Comparison of ENCODE assay signal across 32 mouse cellular contexts in genomic region chr10:94850565-94850964, GRCm38 (mm10).
"Had no signal": no experiment of that assay in that cellular context is flagged by ENCODE, and none has a peak within 500 bp of the region (broad histone marks: within the 10 kb centered on the region; RNA-seq: fewer than 3 reads in every experiment).

No protein-coding gene starts in this region.

- H3K36me3 ChIP-seq: limb, embryonic 10.5 days; limb, embryonic 12.5 days; limb, embryonic 13.5 days; limb, embryonic 15.5 days; liver, embryonic 13.5 days; liver, embryonic 15.5 days; lung, embryonic 15.5 days; midbrain, embryonic 15.5 days; neural tube, embryonic 12.5 days had no signal

- H3K4me1 ChIP-seq: limb, embryonic 12.5 days; limb, embryonic 15.5 days; liver, embryonic 12.5 days; liver, embryonic 13.5 days; liver, embryonic 15.5 days; lung, embryonic 15.5 days; midbrain, embryonic 12.5 days; midbrain, embryonic 15.5 days had no signal

- H3K9ac ChIP-seq: limb, embryonic 12.5 days; limb, embryonic 13.5 days; limb, embryonic 15.5 days; liver, embryonic 12.5 days; liver, embryonic 13.5 days; liver, embryonic 14.5 days; liver, embryonic 15.5 days; lung, embryonic 14.5 days; lung, embryonic 15.5 days; midbrain, embryonic 12.5 days; midbrain, embryonic 13.5 days; midbrain, embryonic 15.5 days; neural tube, embryonic 12.5 days; neural tube, embryonic 13.5 days had no signal

- DNase-seq: left cerebral cortex, postnatal 4 days; liver; liver, embryonic 13.5 days; lung, adult 18-20 months; lung, adult 2 months; lung, embryonic 14.5 days; lung, postnatal 10 days; lung, postnatal 14 days; lung, postnatal 36 days; lung, postnatal 4 days; midbrain, embryonic 14.5 days had no signal

- H3K9me3 ChIP-seq: limb, embryonic 10.5 days; limb, embryonic 12.5 days; limb, embryonic 13.5 days; limb, embryonic 15.5 days; liver, embryonic 12.5 days; liver, embryonic 13.5 days; liver, embryonic 15.5 days; lung, embryonic 15.5 days; megakaryocyte, embryonic 14.5 days; midbrain, embryonic 10.5 days; midbrain, embryonic 12.5 days; midbrain, embryonic 13.5 days; midbrain, embryonic 15.5 days; neural tube, embryonic 12.5 days; neural tube, embryonic 13.5 days had no signal

- H3K4me3 ChIP-seq: limb, embryonic 10.5 days; limb, embryonic 12.5 days; limb, embryonic 13.5 days; limb, embryonic 15.5 days; liver, embryonic 12.5 days; liver, embryonic 13.5 days; liver, embryonic 15.5 days; lung, embryonic 15.5 days; megakaryocyte, embryonic 14.5 days; midbrain, embryonic 10.5 days; midbrain, embryonic 12.5 days; midbrain, embryonic 13.5 days; midbrain, embryonic 15.5 days; myocyte; neural tube, embryonic 12.5 days; neural tube, embryonic 13.5 days had no signal

- ATAC-seq: liver, embryonic 12.5 days; lung, postnatal 0 days; midbrain, embryonic 13.5 days; midbrain, embryonic 15.5 days; midbrain, embryonic 16.5 days had no signal

- H3K27me3 ChIP-seq: limb, embryonic 13.5 days; limb, embryonic 15.5 days; liver, embryonic 12.5 days; liver, embryonic 13.5 days; liver, embryonic 15.5 days; lung, embryonic 15.5 days; megakaryocyte, embryonic 14.5 days; midbrain, embryonic 12.5 days; midbrain, embryonic 13.5 days; midbrain, embryonic 15.5 days; neural tube, embryonic 12.5 days; neural tube, embryonic 13.5 days had no signal

- H3K4me2 ChIP-seq: limb, embryonic 12.5 days; limb, embryonic 13.5 days; limb, embryonic 15.5 days; liver, embryonic 11.5 days; liver, embryonic 12.5 days; liver, embryonic 13.5 days; liver, embryonic 15.5 days; lung, embryonic 14.5 days; lung, embryonic 15.5 days; midbrain, embryonic 11.5 days; midbrain, embryonic 12.5 days; midbrain, embryonic 13.5 days; midbrain, embryonic 15.5 days; neural tube, embryonic 12.5 days; neural tube, embryonic 13.5 days had no signal

- H3K27ac ChIP-seq: limb, embryonic 10.5 days; limb, embryonic 12.5 days; limb, embryonic 13.5 days; limb, embryonic 15.5 days; liver, embryonic 12.5 days; liver, embryonic 13.5 days; liver, embryonic 14.5 days; liver, embryonic 15.5 days; lung, embryonic 15.5 days; macrophage; midbrain, embryonic 10.5 days; midbrain, embryonic 12.5 days; midbrain, embryonic 13.5 days; midbrain, embryonic 15.5 days; neural tube, embryonic 12.5 days; neural tube, embryonic 13.5 days had no signal
